Mouse (Mus musculus): Measurements from ENCODE around the gene Ube4a. TPM values are rescaled to one million over a fixed set of nuclear protein-coding genes. Genes with fewer than 3 reads are reported as not detected.
A peak's percentile ranks its signal among the peaks of the same experiment; 100 is the strongest.

The Ube4a gene
- 10 to 100 TPM; 26.6 to 40.4 TPM for polyA plus RNA-seq (2017; shearing (Covaris generic))

DNA sequence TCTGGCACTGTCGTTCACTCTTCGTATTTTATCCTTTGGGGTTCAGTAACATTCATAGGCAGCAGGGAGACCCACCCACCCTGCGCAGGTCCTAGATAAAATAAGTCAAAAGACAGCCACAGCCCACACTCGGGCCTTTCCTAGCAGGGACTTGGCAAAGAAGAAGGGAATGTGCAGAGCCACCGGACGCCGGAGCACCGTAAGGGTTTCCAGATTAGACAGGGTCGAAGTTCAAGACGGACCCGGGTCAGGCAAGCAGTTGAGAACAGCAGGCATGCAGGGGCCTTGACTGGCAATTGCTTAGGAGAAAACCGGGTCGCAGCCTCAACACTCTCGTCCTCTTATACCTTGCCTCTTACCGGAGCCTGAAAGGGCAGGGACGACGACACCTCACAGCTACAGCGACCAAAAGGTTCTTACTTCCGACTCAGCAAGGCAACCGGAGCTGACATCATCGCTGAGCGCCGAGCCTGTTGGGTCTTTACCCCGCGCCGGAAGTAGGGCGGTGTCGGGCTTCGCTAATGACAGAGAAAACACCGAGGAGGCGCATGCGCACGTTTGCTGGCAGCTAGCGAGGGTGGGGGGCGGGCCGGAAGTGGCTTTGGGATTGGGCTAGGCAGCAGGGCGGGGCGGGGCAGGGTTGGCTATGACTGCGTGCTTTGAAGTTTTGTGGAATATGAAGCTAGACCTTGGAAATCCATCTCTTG, at the start of gene Ube4a:
Gene Ube4a (minus strand): TSS at position 475 of the 707 bp plus-strand sequence.
- ATAC-seq: peak; percentile 87

DNA sequence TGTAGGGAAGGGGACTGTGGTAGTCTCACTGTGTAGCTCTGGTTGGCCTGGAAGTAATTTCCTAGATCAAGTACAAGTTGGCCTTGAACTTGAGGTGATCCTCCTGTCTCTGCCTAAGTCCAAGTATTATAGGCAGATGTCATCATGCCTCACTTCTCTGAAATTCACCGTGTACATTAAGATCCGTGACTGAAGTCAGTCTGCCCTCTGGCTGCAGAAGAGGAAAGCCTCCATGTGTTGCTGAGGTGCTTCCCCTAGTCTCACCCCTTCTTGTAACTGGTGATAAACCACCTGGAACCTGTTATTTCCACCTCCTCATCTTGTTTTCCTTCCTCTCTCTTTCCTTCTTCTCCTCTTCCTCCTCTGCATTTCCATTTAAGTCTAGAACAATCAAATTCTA, 49.5 kb upstream of the Ube4a start:
- ATAC-seq: peak; percentile 71

DNA sequence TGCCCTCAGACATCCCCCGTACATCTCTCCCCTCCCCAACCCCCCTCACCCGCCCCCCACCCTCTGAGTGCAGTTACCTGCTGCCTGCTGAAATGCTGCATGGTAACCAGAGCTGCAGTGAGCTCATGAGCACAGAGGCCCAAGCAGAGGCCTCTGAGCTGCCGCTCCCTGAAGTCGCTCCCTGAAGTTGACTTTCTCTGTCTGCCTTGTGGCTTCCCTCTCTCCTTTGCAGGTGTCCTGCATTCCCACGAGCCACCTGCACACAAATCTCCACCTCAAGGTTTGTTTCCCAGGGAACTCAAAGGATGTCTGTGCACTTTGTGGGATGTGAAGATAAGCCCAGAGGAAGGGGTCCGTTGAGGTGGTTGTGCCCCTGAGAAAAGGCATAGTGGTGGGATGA, 45.9 kb upstream of the Ube4a start:
- no peak for ATAC-seq

DNA sequence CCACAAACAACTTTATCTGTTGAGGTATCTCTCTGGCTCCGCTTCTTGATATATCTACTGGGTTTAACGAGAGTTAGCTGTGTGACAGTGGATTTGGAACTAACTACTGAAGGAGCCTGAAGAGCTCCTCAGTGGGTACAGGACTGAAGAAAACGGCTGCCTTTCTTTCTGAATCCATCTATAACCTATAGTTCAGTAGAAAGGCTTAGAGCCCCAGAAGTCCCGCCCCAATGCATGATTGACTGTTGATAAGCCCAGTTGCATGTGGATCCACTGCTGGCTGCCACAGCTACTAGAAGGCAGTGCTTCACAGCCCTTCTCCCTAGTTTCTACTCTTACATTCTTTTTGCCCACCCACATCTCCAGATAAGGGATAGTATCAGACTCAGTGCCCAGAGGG, 45.1 kb upstream of the Ube4a start:
- ATAC-seq: peak; percentile 50

DNA sequence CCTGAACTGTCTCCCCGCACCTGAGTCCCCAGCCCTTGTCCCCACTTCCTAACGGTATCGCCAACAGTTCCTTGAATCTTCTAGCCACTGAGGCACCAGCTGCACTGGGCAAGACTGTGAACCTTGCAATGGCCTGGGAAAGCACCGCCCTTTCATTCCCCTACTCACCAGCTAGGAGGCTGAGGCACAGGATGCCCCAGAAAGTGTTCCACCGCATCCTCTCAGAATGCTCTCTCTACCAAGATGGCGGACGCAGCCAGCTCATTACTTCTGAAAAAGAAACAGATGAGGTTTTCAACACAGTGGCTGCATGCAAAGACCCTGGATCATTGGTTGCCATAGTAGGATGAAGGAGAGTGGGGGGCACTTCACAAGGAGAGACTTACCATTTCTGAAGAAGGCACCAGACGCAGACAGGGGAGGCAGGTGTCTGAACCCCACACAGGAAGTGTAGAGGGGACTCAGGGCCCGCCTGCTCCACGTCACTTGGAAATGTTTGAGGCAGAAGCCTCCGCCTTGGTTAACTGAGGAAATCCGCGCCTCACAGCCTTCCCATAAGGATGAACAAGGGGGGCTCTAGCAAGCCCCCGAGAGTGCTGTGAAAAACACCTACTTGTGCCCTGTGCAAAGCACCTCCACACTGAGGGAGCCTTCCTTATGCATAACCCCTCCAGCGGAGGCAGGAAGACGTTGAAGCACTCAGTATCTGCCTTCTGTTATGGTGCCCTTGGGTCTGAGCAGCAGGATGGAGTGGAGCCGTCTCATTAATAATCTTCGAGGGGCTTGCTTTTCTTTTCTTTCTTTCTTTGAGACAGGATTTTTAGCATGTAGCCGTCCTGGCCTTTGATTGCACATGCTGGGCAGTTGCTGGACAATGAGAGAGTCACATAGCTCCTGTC, 44.0 kb upstream of the Ube4a start, which contains the start of gene Cd3e:
Gene Cd3e (minus strand): TSS at position 448 of the 899 bp plus-strand sequence.
- ATAC-seq: peak; percentile 86

DNA sequence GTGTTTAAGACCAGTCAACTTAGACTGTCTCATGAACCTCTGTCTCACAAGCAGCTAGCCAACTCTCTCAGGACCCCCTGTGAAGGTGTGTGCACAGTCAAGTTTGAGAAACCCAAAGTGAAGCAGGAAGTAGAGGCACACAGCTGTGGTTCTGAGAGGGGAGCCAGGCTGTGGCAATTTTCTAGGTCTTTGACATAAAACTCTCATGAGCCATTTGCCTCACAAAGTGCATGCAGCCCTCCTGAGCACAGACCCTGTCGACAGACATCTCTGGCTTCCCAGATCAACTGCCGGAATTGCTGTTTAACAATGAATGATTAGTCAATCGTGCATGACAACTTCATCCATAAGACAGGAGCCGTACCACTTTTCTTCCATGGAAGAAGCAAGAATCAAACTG, 42.9 kb upstream of the Ube4a start:
- ATAC-seq: no peak

DNA sequence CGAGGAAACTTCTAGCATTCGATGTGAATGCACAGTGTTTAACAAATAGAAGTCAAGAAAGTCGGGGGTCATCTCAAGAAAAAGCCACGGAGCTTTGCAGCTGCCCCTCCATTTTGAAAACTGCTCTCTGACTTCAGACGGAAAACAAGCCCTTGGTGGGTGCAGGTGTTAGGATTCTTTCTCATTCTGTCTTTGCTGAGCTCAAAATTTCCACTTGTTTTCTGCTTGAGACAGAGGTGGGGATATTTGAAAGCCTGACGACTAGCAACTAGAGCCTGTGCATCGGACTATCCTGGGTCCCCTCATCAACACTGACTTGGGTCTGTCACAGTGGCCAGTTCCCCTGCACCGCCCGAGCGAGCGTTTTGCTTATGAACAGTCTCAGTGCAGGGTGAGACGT, 42.0 kb upstream of the Ube4a start:
- no peak for ATAC-seq

DNA sequence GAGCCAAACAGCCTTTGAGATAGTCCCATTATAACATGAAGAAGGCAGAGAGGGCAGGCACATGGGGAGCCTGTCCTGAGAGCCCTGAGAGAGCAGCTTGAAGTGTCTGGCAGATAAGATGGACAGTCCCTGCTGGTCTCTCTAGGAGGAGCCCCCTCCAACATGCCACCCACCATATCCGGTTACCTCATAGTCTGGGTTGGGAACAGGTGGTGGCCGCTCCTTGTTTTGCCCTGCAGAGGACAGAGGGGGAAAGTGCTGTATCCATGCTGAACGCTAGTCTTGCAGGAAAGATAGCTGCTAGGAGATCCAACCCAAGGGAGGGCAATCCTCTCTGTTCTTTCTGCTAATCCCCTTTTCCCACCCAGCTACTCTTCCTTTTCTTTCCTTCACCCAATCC, 34.8 kb upstream of the Ube4a start:
- ATAC-seq: no peak

DNA sequence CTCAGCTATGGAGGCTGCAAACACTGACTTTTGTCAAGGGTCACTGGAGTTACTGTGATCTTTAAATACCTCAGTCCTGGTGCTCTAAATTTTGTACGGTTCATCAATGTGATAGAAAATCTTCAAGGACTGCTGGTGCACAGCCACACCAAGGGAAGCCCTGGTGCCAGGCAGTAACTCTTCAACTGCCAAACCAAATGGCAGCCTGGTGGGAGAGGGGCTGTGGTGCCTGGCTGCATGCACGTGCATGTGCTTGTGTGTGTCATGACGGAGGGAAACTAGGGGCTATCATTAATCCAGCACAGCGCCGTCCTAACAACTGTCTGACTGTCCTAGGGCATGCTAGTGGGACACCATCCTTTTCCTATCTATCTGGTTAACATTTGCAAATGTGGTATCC, 34.4 kb upstream of the Ube4a start:
- ATAC-seq: no peak

DNA sequence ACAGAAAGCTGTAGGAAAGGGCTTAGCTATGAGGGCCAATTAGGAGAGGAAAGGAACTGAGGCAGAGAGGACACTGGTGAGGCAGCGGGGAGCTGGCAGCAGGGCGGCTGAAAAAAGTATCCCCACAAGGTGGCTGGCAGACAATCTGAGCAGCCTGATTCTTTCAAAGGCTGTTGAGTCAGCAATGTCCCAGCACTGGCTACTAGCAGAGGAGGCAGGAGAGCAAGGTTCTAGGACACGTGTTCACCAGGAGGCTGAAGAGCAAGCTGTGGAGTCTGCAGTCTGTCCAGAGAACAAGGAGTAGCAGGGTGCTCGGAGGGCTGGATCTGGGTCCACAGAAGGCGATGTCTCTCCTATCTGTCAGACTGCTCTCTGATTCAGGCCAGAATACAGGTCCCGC, 33.8 kb upstream of the Ube4a start:
- ATAC-seq: peak; percentile 25

DNA sequence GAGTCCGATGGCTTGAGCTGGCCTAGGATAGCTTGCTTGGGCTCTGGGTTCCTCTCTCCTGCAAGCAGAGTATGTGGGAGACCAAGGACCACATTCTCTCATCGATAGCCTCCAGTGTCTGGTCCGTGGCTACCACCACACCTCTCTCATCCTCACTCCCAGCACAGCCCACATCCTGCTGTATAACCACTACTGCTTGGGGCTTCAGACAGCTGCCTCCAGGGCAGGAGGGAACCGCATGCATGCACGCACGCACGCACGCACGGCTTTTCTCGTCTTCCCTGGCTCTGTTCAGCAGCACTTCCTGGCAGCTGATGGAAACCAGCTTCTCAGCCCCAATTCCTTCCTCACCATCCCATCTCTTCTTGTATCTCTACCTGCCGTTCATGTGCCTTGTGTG, 32.7 kb upstream of the Ube4a start:
- peak; percentile 75 for ATAC-seq

DNA sequence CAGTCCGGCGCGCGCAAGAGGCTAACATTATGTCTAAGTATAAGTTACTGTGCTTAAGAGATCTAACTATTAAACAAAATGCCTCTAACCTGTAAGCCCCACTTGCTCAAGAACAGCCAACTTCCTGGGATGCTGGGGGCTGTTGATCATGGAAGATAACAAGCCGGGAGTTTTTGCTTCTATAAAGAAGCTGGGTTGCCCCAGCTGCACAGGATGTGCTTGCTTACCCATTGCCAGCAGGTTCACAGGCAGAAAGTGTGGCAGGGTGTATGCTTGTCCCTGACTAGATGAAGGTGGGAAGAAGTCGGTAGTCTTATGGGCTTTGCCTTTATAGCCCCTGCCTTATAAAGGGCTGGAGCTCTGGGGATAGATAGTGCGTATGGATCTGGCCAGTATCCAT, 31.2 kb upstream of the Ube4a start:
- ATAC-seq: peak; percentile 27

DNA sequence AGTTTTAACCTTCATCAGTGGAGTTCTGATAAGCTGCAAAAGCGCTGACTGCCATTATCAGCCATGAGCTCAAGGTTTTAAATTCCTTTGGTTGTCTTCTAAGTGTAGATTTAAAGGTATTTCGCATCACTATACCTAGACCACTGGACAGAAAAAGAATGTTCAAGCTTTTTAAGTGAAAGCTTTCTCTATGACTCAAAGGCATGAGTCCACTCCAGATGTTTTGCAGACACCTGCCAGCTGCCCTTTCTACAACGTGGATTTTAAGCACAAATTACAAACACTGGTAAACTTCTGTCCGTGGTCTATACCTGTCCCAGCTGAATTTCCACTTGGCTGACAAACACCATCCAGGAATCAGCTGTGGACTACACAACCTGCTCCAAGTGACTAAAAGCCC, 29.6 kb upstream of the Ube4a start:
- no peak for ATAC-seq

DNA sequence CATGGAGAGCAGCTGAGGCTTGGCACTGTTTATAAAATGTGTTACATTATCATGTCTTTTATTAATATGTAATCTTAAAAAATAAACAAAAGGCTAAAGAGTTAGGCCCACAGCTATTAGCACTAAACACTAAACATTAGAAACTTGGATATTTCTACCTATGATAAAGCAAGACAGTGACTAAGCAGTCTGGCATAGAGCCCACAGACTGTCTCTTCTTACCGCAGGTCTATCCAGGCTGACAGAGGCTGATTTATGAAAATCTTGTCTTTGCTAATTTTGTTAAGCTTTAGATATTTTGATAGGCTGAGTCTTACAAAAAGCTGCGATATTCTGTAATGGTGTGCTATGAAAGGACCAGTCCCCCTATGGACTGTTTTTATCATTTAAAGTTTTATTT, 27.9 kb upstream of the Ube4a start:
- ATAC-seq: no peak

DNA sequence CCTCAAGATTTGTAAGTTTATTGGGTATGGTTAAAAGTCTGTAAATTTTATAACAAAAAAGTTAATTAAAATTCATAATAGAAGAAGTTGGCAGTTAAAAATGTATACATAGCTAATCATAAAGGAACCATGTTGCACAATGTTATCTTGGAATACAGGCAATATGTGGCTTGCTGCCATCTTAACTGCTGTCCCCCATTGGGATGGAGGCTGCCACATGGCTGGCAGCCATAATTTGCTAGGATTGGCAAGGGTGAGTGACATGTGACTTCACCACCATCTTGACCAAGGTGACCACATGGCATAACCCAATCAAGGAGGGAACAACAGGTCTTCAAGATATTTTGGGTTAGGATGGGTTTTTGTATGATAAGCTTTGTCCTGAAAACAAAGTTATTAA, 26.9 kb upstream of the Ube4a start:
- no peak for ATAC-seq

DNA sequence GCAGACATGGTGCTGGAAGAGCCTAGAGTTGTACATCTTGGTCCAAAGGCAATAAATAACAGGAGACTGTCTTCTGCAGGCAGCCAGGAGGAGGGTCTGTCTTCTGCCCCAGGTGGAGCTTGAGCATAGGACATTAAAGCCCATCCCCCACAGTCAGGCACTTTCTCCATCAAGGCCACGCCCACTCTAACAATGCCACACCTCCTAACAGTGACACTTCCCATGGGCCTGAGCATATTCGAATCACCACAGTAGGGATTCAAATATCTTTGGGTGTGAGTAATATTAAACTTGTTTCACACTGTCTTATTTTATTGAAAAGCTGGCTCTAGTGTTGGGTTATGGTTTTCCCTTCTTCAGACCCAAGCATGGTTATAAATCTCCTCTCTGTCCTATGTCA, 26.4 kb upstream of the Ube4a start:
- ATAC-seq: no peak

DNA sequence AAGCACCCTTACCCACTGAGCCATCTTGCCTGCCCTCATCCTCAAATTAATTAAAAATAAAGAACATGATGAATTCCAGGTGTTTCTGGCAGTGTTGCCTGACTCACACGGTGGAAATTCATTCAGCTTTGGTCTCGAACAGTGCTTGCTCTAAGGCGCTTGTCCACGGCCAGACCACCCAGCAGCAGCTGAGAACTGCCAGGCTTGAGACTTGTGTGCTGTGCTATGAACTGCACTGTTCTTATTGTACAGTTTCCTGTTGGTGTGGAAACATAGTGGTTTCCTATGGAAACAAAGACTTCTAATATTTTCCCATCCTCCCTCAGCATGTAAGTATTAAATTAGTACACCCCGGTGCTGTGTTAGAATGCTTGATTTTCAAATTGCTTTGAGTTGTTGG, 21.6 kb upstream of the Ube4a start:
- ATAC-seq: peak; percentile 48

DNA sequence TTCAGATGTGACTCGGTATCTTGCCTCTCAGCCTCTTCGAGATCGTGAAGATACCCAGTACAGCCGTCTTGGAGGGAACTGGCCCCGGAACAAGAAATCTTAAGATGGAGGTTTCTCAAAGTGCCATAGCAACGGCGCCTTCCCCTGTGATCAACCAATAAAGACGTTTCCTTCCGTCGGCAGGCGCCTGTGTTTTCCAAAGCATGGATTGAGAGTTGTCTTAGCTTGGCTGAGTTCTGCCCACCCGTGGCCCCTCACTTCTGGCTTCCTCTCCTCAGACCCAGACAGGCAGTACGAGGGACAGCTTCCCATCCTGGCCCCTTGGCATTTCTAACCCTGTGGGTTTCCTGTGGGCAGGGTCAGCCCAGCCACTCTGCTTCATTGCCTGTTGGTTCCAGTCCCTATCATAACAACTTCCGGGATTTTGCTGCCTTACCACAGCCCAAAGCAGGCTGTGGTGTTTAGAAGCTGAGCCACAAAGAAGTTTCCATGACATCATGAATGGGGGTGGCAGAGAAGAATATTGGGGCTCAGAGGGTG, 20.9 kb upstream of the Ube4a start:
- peak; percentile 83 for ATAC-seq

DNA sequence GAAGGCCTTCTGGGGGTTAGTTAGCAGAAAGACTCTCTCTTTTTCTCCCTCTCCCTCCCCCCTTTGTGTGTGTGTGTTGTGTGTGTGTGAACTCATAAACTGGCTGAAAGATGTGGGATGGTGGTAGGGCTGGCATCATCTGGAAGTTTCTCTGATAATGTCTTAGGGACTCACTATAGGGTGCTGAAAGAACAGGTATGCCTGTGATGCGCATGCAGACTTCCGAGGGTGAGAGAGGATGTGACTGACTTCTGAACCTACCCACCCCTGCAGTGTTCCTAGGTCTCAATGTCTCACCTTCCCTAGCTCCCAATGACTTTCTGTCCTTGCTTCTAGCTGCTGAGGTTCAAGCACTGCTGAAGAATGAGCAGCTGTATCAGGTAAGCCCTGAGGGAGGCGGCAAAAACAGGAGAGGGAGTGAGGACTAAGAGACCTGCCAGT, 20.3 kb upstream of the Ube4a start:
- ATAC-seq: peak; percentile 17

DNA sequence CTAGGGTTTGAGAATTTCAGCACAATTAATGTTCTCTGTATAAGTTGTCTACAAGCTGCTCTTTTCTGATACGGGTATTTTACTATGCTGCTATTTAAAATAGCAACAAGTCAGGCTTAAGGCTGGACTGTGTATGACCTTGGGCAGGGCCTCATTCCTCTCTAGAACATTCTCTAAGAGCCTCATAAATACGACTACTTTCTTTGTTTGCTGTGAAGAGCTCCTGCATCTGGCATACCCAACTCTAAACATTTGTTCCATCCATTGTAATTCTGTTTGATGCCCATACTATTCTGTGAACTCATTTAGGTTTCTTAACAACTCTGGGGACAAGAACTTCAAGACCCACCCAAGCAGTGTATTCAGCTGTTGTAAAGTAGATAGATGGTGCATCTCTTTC, 17.6 kb upstream of the Ube4a start:
- no peak for ATAC-seq

DNA sequence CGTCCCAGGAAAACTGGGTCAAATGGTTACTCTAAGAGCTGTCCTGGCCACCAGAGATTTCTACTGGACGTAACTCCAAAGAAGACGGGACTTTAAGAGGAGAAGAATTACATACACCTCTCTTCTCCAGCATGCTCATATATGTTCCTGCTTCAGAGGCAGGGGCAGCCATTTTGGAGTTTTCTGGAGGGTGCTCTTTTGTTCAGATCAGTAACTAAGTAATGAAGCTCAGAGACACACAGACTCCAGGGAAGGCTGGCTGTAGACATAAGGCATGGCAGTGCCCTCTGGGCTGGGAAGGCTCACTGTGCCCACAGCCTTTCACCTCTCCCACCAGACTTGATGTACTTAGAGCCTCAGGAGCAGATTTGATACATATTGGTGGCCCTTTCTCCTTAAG, 17.1 kb upstream of the Ube4a start:
- ATAC-seq: no peak

DNA sequence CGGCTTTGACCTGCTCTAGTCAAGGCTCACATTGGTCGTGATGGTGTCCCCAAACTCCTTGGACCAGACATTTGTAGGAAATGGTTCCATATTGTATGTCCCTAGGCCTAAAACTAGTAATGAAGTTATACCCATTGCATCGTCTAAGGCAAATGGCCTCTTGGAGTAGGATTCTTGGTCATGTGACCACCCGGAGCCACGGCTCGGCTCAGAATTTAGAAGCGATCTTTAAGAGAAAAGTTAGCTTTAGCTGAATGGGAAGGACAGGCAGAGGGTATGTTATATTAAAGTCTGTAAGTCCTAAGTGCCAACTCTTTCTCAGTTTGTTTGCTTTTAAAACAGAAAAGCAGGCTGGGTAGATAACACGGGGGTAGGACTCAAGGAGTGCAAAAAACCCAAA, 16.7 kb upstream of the Ube4a start:
- no peak for ATAC-seq

DNA sequence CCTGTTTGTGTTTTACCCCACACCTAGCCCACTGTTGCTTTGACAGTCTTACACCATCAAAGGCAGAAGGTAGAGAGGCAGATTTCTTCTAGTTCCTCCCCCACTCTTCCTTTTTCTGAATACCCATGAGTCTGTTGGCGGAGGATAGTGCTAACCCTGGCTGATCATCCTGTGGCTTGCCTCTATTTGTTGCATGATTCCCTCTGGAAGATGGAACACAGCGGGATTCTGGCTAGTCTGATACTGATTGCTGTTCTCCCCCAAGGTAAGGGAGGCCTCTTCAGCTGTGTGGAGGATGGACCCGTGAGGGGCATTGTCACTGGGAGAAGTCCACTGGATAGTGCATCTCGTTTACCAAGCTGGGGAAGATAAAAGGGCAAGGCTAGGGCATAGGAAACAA, 16.3 kb upstream of the Ube4a start, which contains the start of gene Cd3d:
Gene Cd3d (plus strand): TSS at position 111 of the 400 bp plus-strand sequence.
- peak; percentile 31 for ATAC-seq

DNA sequence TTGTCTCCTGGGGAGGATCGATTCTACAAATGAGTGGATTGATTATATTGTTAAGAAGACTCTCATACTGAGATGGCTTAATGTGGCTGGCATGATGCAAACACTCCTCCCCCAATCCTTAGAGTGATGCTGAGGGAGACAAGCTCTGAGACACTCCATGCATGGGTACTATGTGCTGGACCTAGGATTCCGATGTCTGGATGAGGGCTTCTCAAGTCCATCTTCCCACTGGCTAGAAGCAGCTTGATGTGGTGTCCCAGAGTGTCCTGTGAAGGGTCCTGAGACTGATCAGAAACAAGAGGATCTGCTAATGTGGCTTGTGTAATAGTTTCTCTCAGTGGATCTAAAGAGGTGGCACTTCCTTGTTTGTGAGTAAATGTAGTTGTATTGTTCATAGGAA, 15.7 kb upstream of the Ube4a start:
- no peak for ATAC-seq
